Mouse (Mus musculus): ENCODE results near the gene Klhl22. TPM values are rescaled to one million over a fixed set of nuclear protein-coding genes. Genes with fewer than 3 reads are reported as not detected.

Klhl22 gene
- polyA plus RNA-seq (2016; fragmentation: Nextera tagmentation; extraction: Ambion mirVana), result 63.6 and 66.6 TPM in 2 replicates

GRCm38 (mm10) chr16:17759344-17759773 is at the start of gene Klhl22:
Gene Klhl22 (plus strand): TSS chr16:17759618.
- H3K27ac ChIP-seq, result peak within 1 kb of the TSS; percentile 46; the same call in 1 of the 2 replicates
- peaks cover 6% of the 10 kb centered on the region for H3K36me3 ChIP-seq
- peak; percentile 93 for ATAC-seq (ENCODE audit: low FRiP score, low read depth)
- H3K9ac ChIP-seq, result peak within 1 kb of the TSS; percentile 86
- H3K4me2 ChIP-seq (replicated peaks), result peak within 1 kb of the TSS; percentile 95
- H3K4me3 ChIP-seq, result peak within 1 kb of the TSS; percentile 67
- 1% methylated on average over 27 of the region's 28 CpGs for WGBS
- peaks cover 20% of the 10 kb centered on the region for H3K4me1 ChIP-seq
- 0 out of 2 replicates have a peak, but pooled peaks cover 2% of the 10 kb centered on the region for H3K27me3 ChIP-seq (replicated peaks)
- H3K9me3 ChIP-seq, result no peaks in the 10 kb centered on the region

GRCm38 (mm10) chr16:17717791-17718190 is 41.6 kb upstream of the Klhl22 start:
- Histone ChIP-seq H3K9ac (no peak overlapping the region), H3K9me3 (no peaks in the 10 kb centered on the region), H3K27me3 (replicated peaks) (no peaks in the 10 kb centered on the region), H3K36me3 (no peaks in the 10 kb centered on the region), H3K4me3 (no peak overlapping the region), H3K27ac (no peak overlapping the region), H3K4me2 (replicated peaks) (no peak overlapping the region), H3K4me1 (peaks cover 16% of the 10 kb centered on the region)
- WGBS, result 95% methylated on average over 1 of the region's 1 CpGs
- ATAC-seq (ENCODE audit: low FRiP score, low read depth), result no peak

- H3K4me3 ChIP-seq, result peak overlapping the region; percentile 92
- peak overlapping the region; percentile 88 for H3K4me2 ChIP-seq (replicated peaks)
- H3K9ac ChIP-seq, result peak overlapping the region; percentile 94; the same call in 1 of the 2 replicates
- H3K4me1 ChIP-seq, result peaks cover 16% of the 10 kb centered on the region
- no peak overlapping the region for H3K27ac ChIP-seq
- no peaks in the 10 kb centered on the region for H3K27me3 ChIP-seq (replicated peaks)
- H3K36me3 ChIP-seq, result no peaks in the 10 kb centered on the region
- no peaks in the 10 kb centered on the region for H3K9me3 ChIP-seq
- 74% methylated on average over 9 of the region's 9 CpGs for WGBS
- no peak for ATAC-seq (ENCODE audit: low FRiP score, low read depth)
Observed at GRCm38 (mm10) chr16:17721114-17721808, 38.2 kb upstream of the Klhl22 start.

- H3K4me2 ChIP-seq (replicated peaks), result peak overlapping the region; percentile 88
- H3K27me3 ChIP-seq (replicated peaks), result no peaks in the 10 kb centered on the region
- H3K4me1 ChIP-seq, result peaks cover 16% of the 10 kb centered on the region
- H3K36me3 ChIP-seq, result no peaks in the 10 kb centered on the region
- H3K4me3 ChIP-seq, result peak overlapping the region; percentile 92
- ATAC-seq (ENCODE audit: low FRiP score, low read depth), result 0 out of 2 replicates have a peak, but pooled peaks have one; percentile 24
- peak overlapping the region; percentile 77; the same call in 1 of the 2 replicates for H3K27ac ChIP-seq
- 8% methylated on average over 10 of the region's 10 CpGs for WGBS
- H3K9me3 ChIP-seq, result no peaks in the 10 kb centered on the region
- H3K9ac ChIP-seq, result peak overlapping the region; percentile 94
Observed at GRCm38 (mm10) chr16:17721822-17722460, 37.5 kb upstream of the Klhl22 start.

- peak; percentile 93 for ATAC-seq (ENCODE audit: low FRiP score, low read depth)
- Histone ChIP-seq H3K4me3 (peak overlapping the region; percentile 92), H3K36me3 (no peaks in the 10 kb centered on the region), H3K4me2 (replicated peaks) (peak overlapping the region; percentile 88), H3K9me3 (no peaks in the 10 kb centered on the region), H3K27me3 (replicated peaks) (no peaks in the 10 kb centered on the region), H3K9ac (peak overlapping the region; percentile 94), H3K4me1 (peaks cover 16% of the 10 kb centered on the region), H3K27ac (peak overlapping the region; percentile 77)
- WGBS, result 2% methylated on average over 44 of the region's 44 CpGs
Observed at GRCm38 (mm10) chr16:17722461-17723324, 36.7 kb upstream of the Klhl22 start.

GRCm38 (mm10) chr16:17723325-17723626 is 36.1 kb upstream of the Klhl22 start:
- no peak for ATAC-seq (ENCODE audit: low FRiP score, low read depth)
- H3K4me3 ChIP-seq, result no peak overlapping the region
- H3K36me3 ChIP-seq, result no peaks in the 10 kb centered on the region
- no peak overlapping the region for H3K9ac ChIP-seq
- H3K27ac ChIP-seq, result no peak overlapping the region
- H3K9me3 ChIP-seq, result no peaks in the 10 kb centered on the region
- peak overlapping the region; percentile 88; the same call in 1 of the 2 replicates for H3K4me2 ChIP-seq (replicated peaks)
- peaks cover 16% of the 10 kb centered on the region for H3K4me1 ChIP-seq
- no peaks in the 10 kb centered on the region for H3K27me3 ChIP-seq (replicated peaks)
- 79% methylated on average over 1 of the region's 1 CpGs for WGBS

GRCm38 (mm10) chr16:17724448-17724847 is 35.0 kb upstream of the Klhl22 start:
- H3K27me3 ChIP-seq (replicated peaks), result no peaks in the 10 kb centered on the region
- H3K4me2 ChIP-seq (replicated peaks), result no peak overlapping the region
- H3K36me3 ChIP-seq, result no peaks in the 10 kb centered on the region
- H3K9ac ChIP-seq, result no peak overlapping the region
- no peak overlapping the region for H3K27ac ChIP-seq
- 99% methylated on average over 3 of the region's 3 CpGs for WGBS
- no peaks in the 10 kb centered on the region for H3K9me3 ChIP-seq
- peak; percentile 11; the same call in 1 of the 2 replicates for ATAC-seq (ENCODE audit: low FRiP score, low read depth)
- H3K4me3 ChIP-seq, result no peak overlapping the region
- peaks cover 16% of the 10 kb centered on the region for H3K4me1 ChIP-seq

GRCm38 (mm10) chr16:17727179-17727861 is 32.1 kb upstream of the Klhl22 start:
- Histone ChIP-seq H3K27ac (no peak overlapping the region), H3K36me3 (no peaks in the 10 kb centered on the region), H3K9ac (no peak overlapping the region), H3K4me1 (no peaks in the 10 kb centered on the region), H3K9me3 (no peaks in the 10 kb centered on the region), H3K4me2 (replicated peaks) (0 out of 2 replicates have a peak overlapping the region, but pooled peaks have one; percentile 10), H3K4me3 (no peak overlapping the region), H3K27me3 (replicated peaks) (no peaks in the 10 kb centered on the region)
- ATAC-seq (ENCODE audit: low FRiP score, low read depth), result no peak
- 20% methylated on average over 5 of the region's 5 CpGs for WGBS

- Histone ChIP-seq H3K9me3 (no peaks in the 10 kb centered on the region), H3K36me3 (no peaks in the 10 kb centered on the region), H3K27ac (no peak overlapping the region), H3K4me3 (no peak overlapping the region), H3K9ac (no peak overlapping the region), H3K27me3 (replicated peaks) (0 out of 2 replicates have a peak, but pooled peaks cover 3% of the 10 kb centered on the region), H3K4me1 (no peaks in the 10 kb centered on the region), H3K4me2 (replicated peaks) (no peak overlapping the region)
- ATAC-seq (ENCODE audit: low FRiP score, low read depth), result no peak
Observed at GRCm38 (mm10) chr16:17729974-17730373, 29.4 kb upstream of the Klhl22 start.

GRCm38 (mm10) chr16:17732021-17732420 is 27.4 kb upstream of the Klhl22 start:
- Histone ChIP-seq H3K36me3 (no peaks in the 10 kb centered on the region), H3K9ac (no peak overlapping the region), H3K9me3 (no peaks in the 10 kb centered on the region), H3K27me3 (replicated peaks) (0 out of 2 replicates have a peak, but pooled peaks cover 3% of the 10 kb centered on the region), H3K4me3 (no peak overlapping the region), H3K4me1 (no peaks in the 10 kb centered on the region), H3K27ac (no peak overlapping the region), H3K4me2 (replicated peaks) (no peak overlapping the region)
- no peak for ATAC-seq (ENCODE audit: low FRiP score, low read depth)
- 45% methylated on average over 3 of the region's 3 CpGs for WGBS

- Histone ChIP-seq H3K9ac (no peak overlapping the region), H3K27me3 (replicated peaks) (0 out of 2 replicates have a peak, but pooled peaks cover 3% of the 10 kb centered on the region), H3K4me2 (replicated peaks) (no peak overlapping the region), H3K36me3 (no peaks in the 10 kb centered on the region), H3K4me3 (no peak overlapping the region), H3K4me1 (no peaks in the 10 kb centered on the region), H3K9me3 (no peaks in the 10 kb centered on the region), H3K27ac (no peak overlapping the region)
- no peak for ATAC-seq (ENCODE audit: low FRiP score, low read depth)
- WGBS, result 72% methylated on average over 6 of the region's 6 CpGs
Observed at GRCm38 (mm10) chr16:17732431-17732830, 27.0 kb upstream of the Klhl22 start.
